Mouse (Mus musculus): ENCODE results near the gene Igsf8.

Gene Igsf8

GRCm38 (mm10) chr1:172302851-172303250 is 41.4 kb downstream of the Igsf8 start:
- no peak for DNase-seq (ENCODE audit: low spot score in 2 of 2)

GRCm38 (mm10) chr1:172304443-172304842 is 43.0 kb downstream of the Igsf8 start:
- DNase-seq (ENCODE audit: low spot score in 2 of 2): no peak

- no peak for DNase-seq (ENCODE audit: low spot score in 2 of 2)
These were observed 43.7 kb downstream of the Igsf8 start for GRCm38 (mm10) chr1:172305153-172305552.

- no peak for DNase-seq (ENCODE audit: low spot score in 2 of 2)
These were observed 44.2 kb downstream of the Igsf8 start for GRCm38 (mm10) chr1:172305635-172306034.

- DNase-seq (ENCODE audit: low spot score in 2 of 2): peak; percentile 53 to 69
These were observed 44.8 kb downstream of the Igsf8 start for GRCm38 (mm10) chr1:172306196-172306595.

- DNase-seq (ENCODE audit: low spot score in 2 of 2): no peak
These were observed 45.4 kb downstream of the Igsf8 start for GRCm38 (mm10) chr1:172306885-172307284.

- DNase-seq (ENCODE audit: low spot score in 2 of 2): peak; percentile 40 to 55
These were observed 46.5 kb downstream of the Igsf8 start for GRCm38 (mm10) chr1:172307936-172308335.

- DNase-seq (ENCODE audit: low spot score in 2 of 2): no peak
These were observed 47.0 kb downstream of the Igsf8 start for GRCm38 (mm10) chr1:172308409-172308808.

- DNase-seq (ENCODE audit: low spot score in 2 of 2): peak; percentile 87 to 90
These were observed 48.4 kb downstream of the Igsf8 start for GRCm38 (mm10) chr1:172309699-172310398.

- peak; percentile 19 to 28 for DNase-seq (ENCODE audit: low spot score in 2 of 2)
These were observed 49.9 kb downstream of the Igsf8 start for GRCm38 (mm10) chr1:172311248-172311906.

GRCm38 (mm10) chr1:172311921-172312767 is 50.7 kb downstream of the Igsf8 start:
- DNase-seq (ENCODE audit: low spot score in 2 of 2): peak; percentile 74 to 81

GRCm38 (mm10) chr1:172312768-172313561 is 51.5 kb downstream of the Igsf8 start:
- DNase-seq (ENCODE audit: low spot score in 2 of 2): peak; percentile 19 to 28

GRCm38 (mm10) chr1:172313613-172314411 is 52.4 kb downstream of the Igsf8 start:
- no peak for DNase-seq (ENCODE audit: low spot score in 2 of 2)

GRCm38 (mm10) chr1:172314911-172315310 is 53.5 kb downstream of the Igsf8 start:
- DNase-seq (ENCODE audit: low spot score in 2 of 2): no peak

- no peak for DNase-seq (ENCODE audit: low spot score in 2 of 2)
These were observed 56.0 kb downstream of the Igsf8 start for GRCm38 (mm10) chr1:172317431-172317830.

- DNase-seq (ENCODE audit: low spot score in 2 of 2): no peak
These were observed 56.5 kb downstream of the Igsf8 start for GRCm38 (mm10) chr1:172317946-172318345.

GRCm38 (mm10) chr1:172318424-172319035 is 57.1 kb downstream of the Igsf8 start:
- no peak for DNase-seq (ENCODE audit: low spot score in 2 of 2)

- no peak for DNase-seq (ENCODE audit: low spot score in 2 of 2)
These were observed 57.9 kb downstream of the Igsf8 start for GRCm38 (mm10) chr1:172319346-172319745.

GRCm38 (mm10) chr1:172319921-172320411 is 58.5 kb downstream of the Igsf8 start:
- DNase-seq (ENCODE audit: low spot score in 2 of 2): no peak

GRCm38 (mm10) chr1:172322725-172323124 is 61.3 kb downstream of the Igsf8 start:
- no peak for DNase-seq (ENCODE audit: low spot score in 2 of 2)
